21 mouse cellular contexts compared by ENCODE assay signal in genomic region chr17:27791556-27791955, GRCm38 (mm10). TPM values are rescaled to one million over a fixed set of nuclear protein-coding genes. Genes with fewer than 3 reads are reported as not detected.
DNase-seq lines count a peak whose midpoint lies in the region; ATAC-seq and TF ChIP-seq lines count a peak whose summit lies in the region.
"Had no signal": no experiment of that assay in that cellular context is flagged by ENCODE, and none has a peak within 500 bp of the region (broad histone marks: within the 10 kb centered on the region; RNA-seq: fewer than 3 reads in every experiment).

No protein-coding gene starts in this region.

- no peak for TF ChIP-seq CTCF in small intestine, adult 2 months (IDR thresholded peaks at IDR 0.05; ENCODE audit: extremely low read depth, insufficient read length, insufficient replicate concordance, low read depth, low read length)

- no peaks in the 10 kb centered on the region for H3K27me3 ChIP-seq in liver, embryonic 15.5 days
- no peaks in the 10 kb centered on the region for H3K27me3 ChIP-seq in small intestine, adult 2 months (ENCODE audit: control insufficient read depth, insufficient read depth, low read length)
- no peaks in the 10 kb centered on the region for H3K27me3 ChIP-seq in forebrain, embryonic 12.5 days
- H3K27me3 ChIP-seq: CH12.LX; embryonic facial prominence, embryonic 13.5 days; forebrain, embryonic 13.5 days; heart, embryonic 13.5 days; Patski had no signal

- H3K9me3 ChIP-seq in liver, embryonic 15.5 days (replicated peaks), result no peaks in the 10 kb centered on the region
- H3K9me3 ChIP-seq in forebrain, embryonic 12.5 days, result no peaks in the 10 kb centered on the region
- H3K9me3 ChIP-seq: embryonic facial prominence, embryonic 13.5 days; forebrain, embryonic 13.5 days; heart, embryonic 13.5 days had no signal

- H3K9ac ChIP-seq in liver, embryonic 15.5 days, result no peak overlapping the region
- H3K9ac ChIP-seq in forebrain, embryonic 12.5 days, result no peak overlapping the region
- H3K9ac ChIP-seq: embryonic facial prominence, embryonic 13.5 days; forebrain, embryonic 13.5 days; heart, embryonic 13.5 days had no signal

- H3K4me2 ChIP-seq in liver, embryonic 15.5 days, result no peak overlapping the region
- H3K4me2 ChIP-seq in forebrain, embryonic 12.5 days, result no peak overlapping the region
- H3K4me2 ChIP-seq: embryonic facial prominence, embryonic 13.5 days; forebrain, embryonic 13.5 days; heart, embryonic 13.5 days had no signal

- 0 out of 2 replicates have a peak overlapping the region, but pooled peaks have one; percentile 9 for H3K27ac ChIP-seq in liver, embryonic 15.5 days (replicated peaks)
- H3K27ac ChIP-seq in small intestine, adult 2 months (ENCODE audit: insufficient read depth, low read depth, low read length), result peak overlapping the region; percentile 79
- H3K27ac ChIP-seq in forebrain, embryonic 12.5 days, result no peak overlapping the region
- H3K27ac ChIP-seq: embryonic facial prominence, embryonic 13.5 days; forebrain, embryonic 13.5 days; heart, embryonic 13.5 days had no signal

- TF ChIP-seq POLR2A in small intestine, adult 2 months (IDR thresholded peaks at IDR 0.05; ENCODE audit: low read depth, low read length), result no peak

- H3K4me1 ChIP-seq in liver, embryonic 15.5 days (replicated peaks), result peaks cover 34% of the 10 kb centered on the region
- peaks cover 33% of the 10 kb centered on the region for H3K4me1 ChIP-seq in small intestine, adult 2 months (ENCODE audit: control insufficient read depth, insufficient read depth, insufficient read length, low read length)
- peaks cover 10% of the 10 kb centered on the region for H3K4me1 ChIP-seq in forebrain, embryonic 12.5 days

- H3K4me3 ChIP-seq in liver, embryonic 15.5 days (replicated peaks), result no peak overlapping the region
- no peak overlapping the region for H3K4me3 ChIP-seq in small intestine, adult 2 months (ENCODE audit: low read depth, low read length)
- H3K4me3 ChIP-seq in forebrain, embryonic 12.5 days (replicated peaks), result no peak overlapping the region
- H3K4me3 ChIP-seq: embryonic facial prominence, embryonic 13.5 days; forebrain, embryonic 13.5 days; gastrocnemius, adult 2 months; heart, embryonic 13.5 days had no signal

- WGBS in liver, embryonic 15.5 days (ENCODE audit: insufficient replicate concordance), result 68% methylated on average over 2 of the region's 2 CpGs
- WGBS in small intestine, adult 2 months, result 19% methylated on average over 2 of the region's 2 CpGs
- 85% methylated on average over 2 of the region's 2 CpGs for WGBS in forebrain, embryonic 12.5 days

- ATAC-seq in liver, embryonic 15.5 days (ENCODE audit: insufficient read depth), result no peak
- ATAC-seq in forebrain, embryonic 12.5 days (ENCODE audit: low FRiP score), result no peak
- ATAC-seq: activated CD4-positive, CD25-positive, alpha-beta regulatory T cell, adult 4 months; forebrain, embryonic 13.5 days; Patski had no signal

- DNase-seq in kidney, adult 18-20 months, result peak; percentile 43
- DNase-seq in kidney, postnatal 4 days, result no peak
- DNase-seq in liver, result no peak
- peak; percentile 47 for DNase-seq in kidney, postnatal 10 days
- DNase-seq: adrenal gland, adult 2 months; adrenal gland, postnatal 25 days; cerebellum, adult 18-20 months; cerebellum, adult 9-11 months; cerebellum, postnatal 36 days; gastrocnemius, adult 2 months; gastrocnemius, postnatal 25 days; heart, postnatal 36 days had no signal

- H3K36me3 ChIP-seq in liver, embryonic 15.5 days (replicated peaks), result peaks cover 18% of the 10 kb centered on the region; the same call in 1 of the 2 replicates
- 0 out of 2 replicates have a peak, but pooled peaks cover 1% of the 10 kb centered on the region for H3K36me3 ChIP-seq in small intestine, adult 2 months (ENCODE audit: control insufficient read depth, insufficient read depth, low read length)
- peaks cover 12% of the 10 kb centered on the region for H3K36me3 ChIP-seq in forebrain, embryonic 12.5 days (replicated peaks)

RNA-seq across cellular contexts. Expression of gene D17Wsu92e, which starts 28.9 kb away (rescaled TPM):
- polyA plus RNA-seq in liver, embryonic 15.5 days (2015; fragmentation: Nextera tagmentation; extraction: Ambion mirVana), result 13.3 and 18.2 TPM in 2 replicates
- 45.6 and 89.6 TPM in 2 replicates for polyA plus RNA-seq in small intestine, adult 2 months (2012; rRNA removed)
- 11.1 and 11.4 TPM in 2 replicates for polyA plus RNA-seq in forebrain, embryonic 12.5 days (2016; fragmentation: Nextera tagmentation; extraction: Ambion mirVana)

RNA-seq across cellular contexts. Expression of gene Snrpc, which starts 46.4 kb away (rescaled TPM):
- 115 and 125 TPM in 2 replicates for polyA plus RNA-seq in liver, embryonic 15.5 days (2015; fragmentation: Nextera tagmentation; extraction: Ambion mirVana)
- 60.8 and 108 TPM in 2 replicates for polyA plus RNA-seq in small intestine, adult 2 months (2012; rRNA removed)
- polyA plus RNA-seq in forebrain, embryonic 12.5 days (2016; fragmentation: Nextera tagmentation; extraction: Ambion mirVana), result 367 and 371 TPM in 2 replicates

Comparison
In these comparisons a context has a peak if more than half of its experiments do, and no peak if none do; other contexts are left out.
1. DNase-seq: peak in kidney, adult 18-20 months (single experiment) and kidney, postnatal 10 days (single experiment); none in kidney, postnatal 4 days (0 of 2) and liver (single experiment).